Mouse (Mus musculus) neural tube, embryonic 14.5 days (tissue): ENCODE results near the gene Sergef. TPM values are rescaled to one million over a fixed set of nuclear protein-coding genes. Genes with fewer than 3 reads are reported as not detected.

Source experiments
- ATAC-seq: fragments of 200-750 bp; cut with Nextera tagmentation; 2 replicates; pipeline ENCODE4 v1.8.0; 2017; ENCODE audit warnings: low read depth, mild to moderate bottlenecking, moderate TSS enrichment, moderate library complexity
- H3K27ac ChIP-seq: fragments of 300-500 bp; sonication (generic); 2 replicates; pipeline ENCODE4 v1.5.1; 2014; ENCODE audit warnings: low read depth, mild to moderate bottlenecking, control low read depth, low read length, moderate library complexity, mixed read lengths
- H3K27me3 ChIP-seq: fragments of 300-500 bp; sonication (generic); 2 replicates; pipeline ENCODE4 v1.6.1; 2014; ENCODE audit warnings: low read length; ENCODE audit not compliant: control insufficient read depth, insufficient read depth
- H3K36me3 ChIP-seq: fragments of 300-500 bp; sonication (generic); 2 replicates; pipeline ENCODE4 v1.6.1; 2014; ENCODE audit warnings: low read length, mixed read lengths; ENCODE audit not compliant: control insufficient read depth, insufficient read depth
- H3K4me1 ChIP-seq: fragments of 300-500 bp; sonication (generic); 2 replicates; pipeline ENCODE4 v1.6.1; 2014; ENCODE audit warnings: low read length; ENCODE audit not compliant: control insufficient read depth, insufficient read depth
- H3K4me2 ChIP-seq: fragments of 300-500 bp; sonication (generic); 2 replicates; pipeline ENCODE4 v1.6.1; 2014; ENCODE audit warnings: mild to moderate bottlenecking, low read depth, low read length, control low read depth
- H3K4me3 ChIP-seq: fragments of 300-500 bp; sonication (generic); 2 replicates; pipeline ENCODE4 v1.5.1; 2014; ENCODE audit warnings: low read depth, low read length, control low read depth, mixed read lengths
- H3K9ac ChIP-seq: fragments of 300-500 bp; sonication (generic); replicated peaks from 2 replicates; pipeline ENCODE4 v1.6.1; 2014; ENCODE audit warnings: low read depth, mild to moderate bottlenecking, control low read depth, low read length, mixed read lengths
- H3K9me3 ChIP-seq: fragments of 300-500 bp; sonication (generic); 2 replicates; pipeline ENCODE4 v1.6.1; 2016; ENCODE audit warnings: low read length; ENCODE audit not compliant: control insufficient read depth
- WGBS: fragments of 180-500 bp; shearing (Covaris S2); extraction: QIAGEN DNeasy Blood & Tissue Kit; methylation state at CpG from one replicate; pipeline ENCODE4 v1.1.7; 2014; 5-methylcytosine and 5-hydroxymethylcytosine counted together
- polyA plus RNA-seq: library from polyadenylated mRNA; unstranded; fragments of >200 nt; fragmentation: Nextera tagmentation; extraction: Ambion mirVana; gene quantifications from 2 replicates; pipeline ENCODE4 v1.2.1, GENCODE M21; 2014

The Sergef gene
- polyA plus RNA-seq, 1 experiment from 2014 or later = 46.3 TPM

DNA sequence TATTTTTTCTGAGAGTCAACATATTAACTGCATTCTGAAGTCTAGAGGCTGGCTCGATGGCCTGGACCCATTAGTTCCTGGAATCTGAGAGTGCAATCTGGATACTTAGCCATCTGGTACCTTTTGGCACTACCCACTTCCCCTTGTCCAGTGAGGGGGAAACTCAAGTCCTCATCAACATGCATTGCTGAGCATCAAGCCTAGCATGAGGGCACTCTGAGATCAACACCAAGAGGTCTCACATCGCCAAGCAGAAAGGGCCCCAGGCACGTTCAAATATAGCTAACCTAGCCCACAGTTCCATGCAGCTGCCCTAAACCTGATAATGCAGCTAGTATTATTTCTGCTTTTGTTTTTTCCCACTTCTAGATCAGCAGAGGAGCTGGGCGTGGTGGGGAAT lies 81.6 kb downstream of the Sergef start:
- Histone ChIP-seq H3K27me3 (no peaks in the 10 kb centered on the region), H3K4me1 (peaks cover 6% of the 10 kb centered on the region; the same call in 1 of the 2 replicates), H3K9ac (no peak overlapping the region), H3K4me3 (no peak overlapping the region), H3K4me2 (no peak overlapping the region), H3K27ac (no peak overlapping the region), H3K9me3 (no peaks in the 10 kb centered on the region), H3K36me3 (no peaks in the 10 kb centered on the region)
- no peak for ATAC-seq
- 89% methylated on average over 4 of the region's 4 CpGs for WGBS

GRCm38 (mm10) chr7:46557387-46557786 lies 82.2 kb downstream of the Sergef start:
- Histone ChIP-seq H3K9me3 (no peaks in the 10 kb centered on the region), H3K9ac (no peak overlapping the region), H3K4me2 (no peak overlapping the region), H3K27me3 (no peaks in the 10 kb centered on the region), H3K36me3 (no peaks in the 10 kb centered on the region), H3K27ac (0 out of 2 replicates have a peak overlapping the region, but pooled peaks have one; percentile 36), H3K4me1 (peaks cover 9% of the 10 kb centered on the region; the same call in 1 of the 2 replicates), H3K4me3 (no peak overlapping the region)
- no peak for ATAC-seq
- WGBS = 80% methylated on average over 11 of the region's 11 CpGs

- Histone ChIP-seq H3K9ac (no peak overlapping the region), H3K4me3 (no peak overlapping the region), H3K27ac (peak overlapping the region; percentile 36), H3K4me2 (no peak overlapping the region), H3K4me1 (peaks cover 17% of the 10 kb centered on the region; the same call in 1 of the 2 replicates), H3K27me3 (no peaks in the 10 kb centered on the region), H3K9me3 (no peaks in the 10 kb centered on the region), H3K36me3 (no peaks in the 10 kb centered on the region)
- ATAC-seq = peak; percentile 83
- 31% methylated on average over 13 of the region's 13 CpGs for WGBS
Measured at GRCm38 (mm10) chr7:46556358-46557118, 83.1 kb downstream of the Sergef start.

DNA sequence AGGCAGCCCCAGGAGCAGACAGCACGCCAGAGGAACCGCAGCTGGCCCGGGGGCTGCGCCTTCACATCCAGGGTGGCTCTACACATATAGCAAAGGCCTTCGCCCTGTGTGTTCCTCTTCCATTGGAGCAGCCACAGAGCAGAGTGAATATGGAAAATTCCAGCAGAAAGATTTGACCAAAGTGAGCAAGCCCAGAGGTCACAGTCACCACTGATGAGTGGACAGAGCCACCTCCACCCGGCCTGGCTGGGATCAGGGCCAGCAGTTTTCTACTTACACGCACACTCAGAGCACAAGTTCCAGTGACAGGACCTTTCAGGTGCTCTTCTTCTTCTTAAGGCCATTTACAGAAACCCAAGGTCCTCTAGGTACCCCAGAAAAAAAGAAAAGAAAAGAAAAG lies 83.9 kb downstream of the Sergef start:
- Histone ChIP-seq H3K9ac (no peak overlapping the region), H3K36me3 (no peaks in the 10 kb centered on the region), H3K4me3 (no peak overlapping the region), H3K27me3 (no peaks in the 10 kb centered on the region), H3K4me1 (peaks cover 18% of the 10 kb centered on the region; the same call in 1 of the 2 replicates), H3K27ac (no peak overlapping the region), H3K9me3 (no peaks in the 10 kb centered on the region), H3K4me2 (no peak overlapping the region)
- ATAC-seq = no peak
- 93% methylated on average over 7 of the region's 7 CpGs for WGBS

- H3K4me1 ChIP-seq = peaks cover 18% of the 10 kb centered on the region; the same call in 1 of the 2 replicates
- no peak overlapping the region for H3K9ac ChIP-seq
- no peaks in the 10 kb centered on the region for H3K36me3 ChIP-seq
- no peaks in the 10 kb centered on the region for H3K9me3 ChIP-seq
- H3K27me3 ChIP-seq = no peaks in the 10 kb centered on the region
- 71% methylated on average over 9 of the region's 9 CpGs for WGBS
- H3K4me2 ChIP-seq = no peak overlapping the region
- H3K4me3 ChIP-seq = no peak overlapping the region
- no peak overlapping the region for H3K27ac ChIP-seq
- peak; percentile 39; the same call in 1 of the 2 replicates for ATAC-seq
Measured at GRCm38 (mm10) chr7:46554855-46555254, 84.8 kb downstream of the Sergef start.

DNA sequence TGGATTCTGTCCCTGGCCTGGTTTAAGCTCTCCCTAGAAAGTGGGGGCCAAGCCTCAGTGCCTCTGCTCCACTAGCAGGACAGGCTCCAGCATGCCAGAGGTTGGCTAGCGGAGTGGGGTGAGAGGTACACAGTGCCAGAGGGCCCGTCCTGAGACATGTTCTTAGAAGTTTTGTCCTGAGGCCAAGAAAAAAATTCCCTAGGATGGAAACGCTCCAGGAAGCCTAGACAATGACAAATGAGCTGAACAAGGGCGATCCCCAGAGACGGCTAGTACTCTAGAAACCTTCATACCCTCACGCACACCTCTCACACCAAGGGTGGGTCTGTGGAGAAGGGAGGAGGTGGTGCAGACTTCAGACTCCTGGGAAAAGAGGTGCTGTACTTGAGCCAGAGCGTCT lies 85.6 kb downstream of the Sergef start:
- ATAC-seq = no peak
- H3K27me3 ChIP-seq = no peaks in the 10 kb centered on the region
- H3K27ac ChIP-seq = no peak overlapping the region
- H3K36me3 ChIP-seq = no peaks in the 10 kb centered on the region
- peaks cover 18% of the 10 kb centered on the region; the same call in 1 of the 2 replicates for H3K4me1 ChIP-seq
- WGBS = 47% methylated on average over 7 of the region's 7 CpGs
- H3K4me2 ChIP-seq = no peak overlapping the region
- no peaks in the 10 kb centered on the region for H3K9me3 ChIP-seq
- H3K9ac ChIP-seq = no peak overlapping the region
- no peak overlapping the region for H3K4me3 ChIP-seq

DNA sequence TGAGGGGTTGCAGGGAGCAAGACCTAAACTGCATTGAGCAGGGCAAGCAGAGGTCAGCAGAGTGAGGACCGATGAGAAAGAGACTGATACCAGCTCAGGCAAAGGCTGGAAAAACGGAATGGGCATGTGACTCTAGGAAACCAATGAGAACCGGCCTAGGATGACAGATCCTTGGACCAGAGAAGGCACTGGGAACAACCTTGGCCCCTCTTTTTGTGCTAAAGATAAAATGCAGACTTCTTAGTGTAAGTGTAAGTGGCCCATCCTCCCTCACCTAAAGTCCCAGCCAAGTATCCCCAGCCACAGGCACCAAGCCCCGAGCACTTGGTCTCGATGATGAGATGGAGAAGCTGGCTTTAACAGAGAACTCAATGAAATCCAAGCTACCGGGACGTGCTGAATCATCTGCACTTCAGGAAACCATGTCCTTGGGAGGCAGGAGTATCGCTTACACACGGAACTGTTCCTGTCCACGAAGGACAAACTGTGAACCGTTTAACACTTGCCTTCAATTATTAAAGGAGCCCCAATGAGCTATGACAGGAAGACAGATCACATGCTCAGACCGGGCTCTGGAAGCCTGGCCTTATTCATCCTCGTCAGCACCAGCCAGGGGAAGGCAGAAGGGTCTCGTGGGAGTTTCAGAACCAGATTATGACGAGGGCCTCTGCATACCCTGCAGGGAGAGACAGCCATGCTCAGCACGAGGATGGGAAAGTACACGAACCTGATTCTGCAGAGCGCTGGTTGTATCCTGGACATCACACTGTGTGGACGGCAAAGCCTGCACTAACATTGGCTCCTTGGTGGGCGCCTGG lies 87.5 kb downstream of the Sergef start:
- Histone ChIP-seq H3K36me3 (no peaks in the 10 kb centered on the region), H3K9me3 (no peaks in the 10 kb centered on the region), H3K4me3 (no peak overlapping the region), H3K9ac (no peak overlapping the region), H3K27me3 (no peaks in the 10 kb centered on the region), H3K27ac (peak overlapping the region; percentile 6; the same call in 1 of the 2 replicates), H3K4me2 (no peak overlapping the region), H3K4me1 (peaks cover 18% of the 10 kb centered on the region; the same call in 1 of the 2 replicates)
- no peak for ATAC-seq
- WGBS = 45% methylated on average over 20 of the region's 20 CpGs

DNA sequence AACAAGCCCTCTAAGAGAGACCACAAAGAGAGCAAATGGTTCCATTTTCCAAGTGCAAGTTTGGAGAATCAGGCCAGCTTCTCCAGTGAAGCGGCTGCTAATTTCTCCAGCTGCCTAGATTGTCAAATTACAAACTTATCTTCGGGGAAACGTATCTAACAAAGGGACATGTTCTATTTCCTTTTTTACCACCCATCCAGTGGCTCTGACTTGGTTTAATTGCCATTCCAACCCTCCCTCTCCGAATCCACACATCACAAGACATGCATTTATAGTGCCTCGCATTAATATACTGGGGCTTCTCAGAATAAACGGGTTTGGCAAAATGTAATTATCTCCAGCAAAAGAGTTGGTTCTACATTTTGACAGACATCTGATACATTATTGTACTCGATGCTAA lies 88.4 kb downstream of the Sergef start:
- no peaks in the 10 kb centered on the region for H3K27me3 ChIP-seq
- H3K36me3 ChIP-seq = no peaks in the 10 kb centered on the region
- 0 out of 2 replicates have a peak overlapping the region, but pooled peaks have one; percentile 6 for H3K27ac ChIP-seq
- WGBS = 50% methylated on average over 7 of the region's 7 CpGs
- H3K4me3 ChIP-seq = no peak overlapping the region
- peaks cover 18% of the 10 kb centered on the region; the same call in 1 of the 2 replicates for H3K4me1 ChIP-seq
- H3K4me2 ChIP-seq = no peak overlapping the region
- no peaks in the 10 kb centered on the region for H3K9me3 ChIP-seq
- no peak overlapping the region for H3K9ac ChIP-seq
- ATAC-seq = no peak

DNA sequence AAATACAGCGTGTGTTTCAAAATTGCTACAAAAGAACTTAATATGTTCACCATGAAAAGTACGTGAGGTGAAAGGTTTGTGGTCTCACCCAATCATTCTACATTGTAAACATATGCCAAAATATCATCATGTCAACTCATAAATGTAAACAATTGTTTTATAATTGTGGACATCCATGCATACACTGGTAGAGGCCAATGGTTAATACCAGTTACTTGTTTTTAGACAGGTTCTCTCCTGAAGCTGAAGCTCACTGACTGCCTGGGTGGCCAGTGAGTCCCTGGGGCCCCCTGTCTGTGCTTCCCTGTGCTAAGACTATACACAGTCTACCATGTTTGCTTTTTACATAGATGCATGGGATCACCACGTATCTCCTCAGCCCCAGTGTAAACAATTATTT lies 91.5 kb downstream of the Sergef start:
- no peaks in the 10 kb centered on the region for H3K27me3 ChIP-seq
- WGBS = 88% methylated on average over 3 of the region's 3 CpGs
- no peak overlapping the region for H3K4me3 ChIP-seq
- ATAC-seq = no peak
- no peak overlapping the region for H3K27ac ChIP-seq
- no peak overlapping the region for H3K4me2 ChIP-seq
- no peaks in the 10 kb centered on the region for H3K9me3 ChIP-seq
- H3K4me1 ChIP-seq = peaks cover 11% of the 10 kb centered on the region; the same call in 1 of the 2 replicates
- H3K9ac ChIP-seq = no peak overlapping the region
- no peaks in the 10 kb centered on the region for H3K36me3 ChIP-seq
